ENCODE assay signal across 21 mouse cellular contexts in the genomic region with DNA sequence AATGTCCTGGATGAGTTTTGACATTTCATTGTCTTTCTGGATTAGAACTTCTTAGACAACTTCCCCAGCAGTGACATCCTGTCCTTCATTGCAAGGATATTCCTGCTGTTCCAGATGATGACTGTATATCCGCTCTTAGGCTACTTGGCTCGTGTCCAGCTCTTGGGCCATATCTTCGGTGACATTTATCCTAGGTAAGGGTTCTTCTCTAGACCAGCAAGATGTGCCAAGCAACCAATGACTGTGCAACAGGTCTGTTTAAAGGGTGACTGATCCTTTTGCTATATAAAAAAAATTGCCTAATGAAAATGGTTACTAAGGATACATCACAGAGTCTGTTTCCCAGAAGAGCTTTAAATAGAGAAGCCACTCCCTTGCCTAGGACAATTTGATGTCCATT.
A peak's percentile ranks its signal among the peaks of the same experiment; 100 is the strongest.
DNase-seq lines count a peak whose midpoint lies in the region; ATAC-seq and TF ChIP-seq lines count a peak whose summit lies in the region.
"Had no signal": no experiment of that assay in that cellular context is flagged by ENCODE, and none has a peak within 500 bp of the region (broad histone marks: within the 10 kb centered on the region; RNA-seq: fewer than 3 reads in every experiment).

No protein-coding gene starts in this region.

- WGBS in lung, embryonic 14.5 days = 60% methylated on average over 3 of the region's 3 CpGs
- 62% methylated on average over 3 of the region's 3 CpGs for WGBS in cerebellum, adult 2 months

- H3K4me3 ChIP-seq in lung, embryonic 14.5 days (ENCODE audit: low read depth, low read length) = no peak overlapping the region
- no peak overlapping the region for H3K4me3 ChIP-seq in cerebellum, adult 2 months (replicated peaks; ENCODE audit: insufficient read depth, low read depth, low read length)
- H3K4me3 ChIP-seq: forebrain, embryonic 13.5 days; heart, embryonic 10.5 days; limb, embryonic 10.5 days; midbrain, embryonic 13.5 days; neural tube, embryonic 13.5 days had no signal

- H3K9ac ChIP-seq in lung, embryonic 14.5 days = no peak overlapping the region
- H3K9ac ChIP-seq: forebrain, embryonic 13.5 days; liver, postnatal 0 days; midbrain, embryonic 13.5 days; neural tube, embryonic 13.5 days had no signal

- H3K9me3 ChIP-seq in lung, embryonic 14.5 days (ENCODE audit: low read depth, low read length) = no peaks in the 10 kb centered on the region
- H3K9me3 ChIP-seq: forebrain, embryonic 13.5 days; limb, embryonic 10.5 days; midbrain, embryonic 13.5 days; neural tube, embryonic 13.5 days had no signal

- ATAC-seq in lung, embryonic 14.5 days (ENCODE audit: insufficient read depth) = no peak
- no peak for ATAC-seq in megakaryocyte progenitor cell, adult 5-6 weeks (replicated peaks; ENCODE audit: poor library complexity)
- ATAC-seq: forebrain, embryonic 13.5 days; liver, postnatal 0 days; midbrain, embryonic 13.5 days had no signal

- DNase-seq in adrenal gland, adult (ENCODE audit: inconsistent age in 2 of 2, low spot score in 1 of 2) = peak; percentile 60 to 88
- DNase-seq in adrenal gland, postnatal 4 days (ENCODE audit: low spot score in 2 of 2) = no peak
- peak; percentile 50 for DNase-seq in lung, embryonic 14.5 days
- DNase-seq in lung, postnatal 14 days = no peak
- peak; percentile 52 for DNase-seq in adrenal gland, postnatal 25 days
- peak; percentile 47 to 66 for DNase-seq in kidney, postnatal 36 days
- no peak for DNase-seq in cerebellum, adult 2 months
- DNase-seq: cerebellum, postnatal 14 days; gastrocnemius, postnatal 36 days; heart, postnatal 10 days; layer of hippocampus, adult 9-11 months; liver, postnatal 0 days; right cerebral cortex, adult 18-20 months; spleen, adult 18-20 months; thymus, postnatal 36 days had no signal

- no peak for TF ChIP-seq CTCF in lung, embryonic 14.5 days (IDR thresholded peaks at IDR 0.05; ENCODE audit: low read depth)
- no peak for TF ChIP-seq CTCF in cerebellum, adult 2 months (IDR thresholded peaks at IDR 0.05; ENCODE audit: borderline replicate concordance, insufficient read depth, low read depth, low read length)

- H3K4me2 ChIP-seq in lung, embryonic 14.5 days = no peak overlapping the region
- H3K4me2 ChIP-seq: forebrain, embryonic 13.5 days; midbrain, embryonic 13.5 days; neural tube, embryonic 13.5 days had no signal

- TF ChIP-seq POLR2A in cerebellum, adult 2 months (IDR thresholded peaks at IDR 0.05; ENCODE audit: borderline replicate concordance, insufficient read depth, low read length) = no peak

- peaks cover 4% of the 10 kb centered on the region; the same call in 1 of the 2 replicates for H3K4me1 ChIP-seq in lung, embryonic 14.5 days (ENCODE audit: insufficient read depth)
- no peaks in the 10 kb centered on the region for H3K4me1 ChIP-seq in cerebellum, adult 2 months (ENCODE audit: control insufficient read depth, insufficient read depth, low read length)
- H3K4me1 ChIP-seq: heart, embryonic 10.5 days had no signal

- H3K36me3 ChIP-seq in lung, embryonic 14.5 days (ENCODE audit: insufficient read depth) = no peaks in the 10 kb centered on the region

- H3K27ac ChIP-seq in lung, embryonic 14.5 days (ENCODE audit: low read depth) = no peak overlapping the region
- H3K27ac ChIP-seq in cerebellum, adult 2 months (ENCODE audit: insufficient read depth, low read length) = no peak overlapping the region
- H3K27ac ChIP-seq: forebrain, embryonic 13.5 days; heart, embryonic 10.5 days; limb, embryonic 10.5 days; midbrain, embryonic 13.5 days; neural tube, embryonic 13.5 days had no signal

- no peaks in the 10 kb centered on the region for H3K27me3 ChIP-seq in lung, embryonic 14.5 days (ENCODE audit: insufficient read depth, low read length)
- H3K27me3 ChIP-seq in cerebellum, adult 2 months (ENCODE audit: control insufficient read depth, insufficient read depth, low read length) = no peaks in the 10 kb centered on the region
- H3K27me3 ChIP-seq: forebrain, embryonic 13.5 days; midbrain, embryonic 13.5 days; neural tube, embryonic 13.5 days had no signal

Comparison
In these comparisons a context has a peak if more than half of its experiments do, and no peak if none do; other contexts are left out.
1. DNase-seq: peak in adrenal gland, adult (2 of 2), lung, embryonic 14.5 days (single experiment), adrenal gland, postnatal 25 days (single experiment) and kidney, postnatal 36 days (2 of 2); none in adrenal gland, postnatal 4 days (0 of 2), lung, postnatal 14 days (single experiment) and cerebellum, adult 2 months (0 of 2).